ENCODE assay signal across 29 mouse cellular contexts in genomic region chr4:98465476-98465875, GRCm38 (mm10).
DNase-seq lines count a peak whose midpoint lies in the region; ATAC-seq lines count a peak whose summit lies in the region.
"Had no signal": no experiment of that assay in that cellular context is flagged by ENCODE, and none has a peak within 500 bp of the region (broad histone marks: within the 10 kb centered on the region; RNA-seq: fewer than 3 reads in every experiment).

No protein-coding gene starts in this region.

- no peak overlapping the region for H3K27ac ChIP-seq in kidney, embryonic 15.5 days
- H3K27ac ChIP-seq in hindbrain, embryonic 10.5 days, result no peak overlapping the region
- H3K27ac ChIP-seq: embryonic facial prominence, embryonic 12.5 days; gastrocnemius, adult 2 months; hindbrain, embryonic 13.5 days; limb, embryonic 12.5 days; liver, embryonic 15.5 days; neural tube, embryonic 15.5 days had no signal

- H3K4me1 ChIP-seq in kidney, embryonic 15.5 days, result no peaks in the 10 kb centered on the region
- no peaks in the 10 kb centered on the region for H3K4me1 ChIP-seq in hindbrain, embryonic 10.5 days (replicated peaks)
- H3K4me1 ChIP-seq: embryonic facial prominence, embryonic 12.5 days; hindbrain, embryonic 13.5 days; limb, embryonic 12.5 days; liver, embryonic 15.5 days; neural tube, embryonic 15.5 days had no signal

- WGBS in kidney, embryonic 15.5 days, result 92% methylated on average over 1 of the region's 1 CpGs
- WGBS in hindbrain, embryonic 10.5 days, result 95% methylated on average over 1 of the region's 1 CpGs

- no peak overlapping the region for H3K9ac ChIP-seq in kidney, embryonic 15.5 days
- H3K9ac ChIP-seq: embryonic facial prominence, embryonic 12.5 days; hindbrain, embryonic 13.5 days; limb, embryonic 12.5 days; liver, embryonic 15.5 days; lung, embryonic 14.5 days; neural tube, embryonic 15.5 days had no signal

- intact Hi-C loops in heart, postnatal 25 days (cut with DNase I), result no loop called here

- H3K4me2 ChIP-seq in kidney, embryonic 15.5 days, result no peak overlapping the region
- H3K4me2 ChIP-seq: embryonic facial prominence, embryonic 12.5 days; hindbrain, embryonic 13.5 days; limb, embryonic 12.5 days; liver, embryonic 15.5 days; lung, embryonic 14.5 days; neural tube, embryonic 15.5 days had no signal

- H3K4me3 ChIP-seq in kidney, embryonic 15.5 days (replicated peaks), result no peak overlapping the region
- H3K4me3 ChIP-seq in hindbrain, embryonic 10.5 days, result no peak overlapping the region
- H3K4me3 ChIP-seq: embryonic facial prominence, embryonic 12.5 days; gastrocnemius, adult 2 months; hindbrain, embryonic 13.5 days; limb, embryonic 12.5 days; liver, embryonic 15.5 days; neural tube, embryonic 15.5 days had no signal

- peak; percentile 74 for DNase-seq in heart, adult 11 months
- DNase-seq in heart, postnatal 25 days (ENCODE audit: low spot score), result no peak
- peak; percentile 19 for DNase-seq in c-Kit-positive CD71-negative TER-119-negative erythroid progenitor cells, embryonic 14.5 days (ENCODE audit: low read depth)
- DNase-seq in hindbrain, embryonic 10.5 days (ENCODE audit: low spot score), result no peak
- DNase-seq in right cerebral cortex, postnatal 14 days, result no peak
- DNase-seq: adrenal gland, postnatal 10 days; cerebellum, adult 11 months; cerebellum, adult 9-10 months; cerebellum, postnatal 36 days; embryo, embryonic 11 days; gastrocnemius, adult 2 months; gastrocnemius, postnatal 36 days; heart, postnatal 14 days; kidney, adult 9 months; kidney, postnatal 25 days; lung, embryonic 14.5 days; midbrain, embryonic 14.5 days; right cerebral cortex, adult 18-20 months; right cerebral cortex, postnatal 4 days had no signal

- no peaks in the 10 kb centered on the region for H3K9me3 ChIP-seq in kidney, embryonic 15.5 days (replicated peaks)
- H3K9me3 ChIP-seq in hindbrain, embryonic 10.5 days, result no peaks in the 10 kb centered on the region
- H3K9me3 ChIP-seq: embryonic facial prominence, embryonic 12.5 days; hindbrain, embryonic 13.5 days; limb, embryonic 12.5 days; liver, embryonic 15.5 days; neural tube, embryonic 15.5 days had no signal

- peak; percentile 98 for ATAC-seq in megakaryocyte progenitor cell, adult 5-6 weeks (replicated peaks; ENCODE audit: poor library complexity)
- no peak for ATAC-seq in kidney, embryonic 15.5 days (replicated peaks; ENCODE audit: low FRiP score)
- ATAC-seq: CD4-positive, CD25-positive, alpha-beta regulatory T cell, adult 4 months; forebrain, embryonic 14.5 days; intestine, postnatal 0 days had no signal

- peaks cover 51% of the 10 kb centered on the region for H3K36me3 ChIP-seq in kidney, embryonic 15.5 days
- no peaks in the 10 kb centered on the region for H3K36me3 ChIP-seq in hindbrain, embryonic 10.5 days
- H3K36me3 ChIP-seq: neural tube, embryonic 15.5 days had no signal

- no peaks in the 10 kb centered on the region for H3K27me3 ChIP-seq in kidney, embryonic 15.5 days
- H3K27me3 ChIP-seq in hindbrain, embryonic 10.5 days (ENCODE audit: insufficient read depth, poor library complexity, severe bottlenecking), result no peaks in the 10 kb centered on the region
- H3K27me3 ChIP-seq: embryonic facial prominence, embryonic 12.5 days; hindbrain, embryonic 13.5 days; limb, embryonic 12.5 days; liver, embryonic 15.5 days; neural tube, embryonic 15.5 days had no signal

Comparison
In these comparisons a context has a peak if more than half of its experiments do, and no peak if none do; other contexts are left out.
1. DNase-seq: peak in heart, adult 11 months (single experiment) and c-Kit-positive CD71-negative TER-119-negative erythroid progenitor cells, embryonic 14.5 days (single experiment); none in heart, postnatal 25 days (single experiment), hindbrain, embryonic 10.5 days (single experiment) and right cerebral cortex, postnatal 14 days (single experiment).